Mouse (Mus musculus) MEL (cell line): ENCODE results near the gene Krtap4-7. TPM values are rescaled to one million over a fixed set of nuclear protein-coding genes. Genes with fewer than 3 reads are reported as not detected.
"Not testable (repeated sequence)": the region's sequence is repeated elsewhere in the genome, so short reads cannot be mapped to it uniquely, and the experiment has no call there.

Experiments
- DNase-seq: peaks from one replicate; pipeline ENCODE4 v3.0.0; 2011; ENCODE audit warnings: low read depth, low spot score
- H3K27ac ChIP-seq: 2 replicates; pipeline ENCODE4 v1.5.1; 2012; ENCODE audit warnings: low read depth, mild to moderate bottlenecking, control low read depth, low read length, moderate library complexity; ENCODE audit not compliant: control insufficient read depth
- H3K27me3 ChIP-seq, 2 experiments: fragments of 150-350 bp in 1 of 2; sonication (generic) in 1 of 2; 2 replicates each; pipeline ENCODE4 v1.6.1; 2012; ENCODE audit warnings: low read length in 2 of 2, mild to moderate bottlenecking in 2 of 2, improper control_type of control experiment in 1 of 2, moderate library complexity in 1 of 2; ENCODE audit not compliant: insufficient read depth in 2 of 2, control insufficient read depth in 1 of 2
- H3K36me3 ChIP-seq, 2 experiments: 2 replicates each; pipeline ENCODE4 v1.6.1; 2012 to 2014; ENCODE audit warnings: low read length in 2 of 2, improper control_type of control experiment in 1 of 2, inconsistent platforms in 1 of 2, mild to moderate bottlenecking in 1 of 2; ENCODE audit not compliant: insufficient read depth in 2 of 2, control insufficient read depth in 1 of 2
- H3K4me1 ChIP-seq, 2 experiments: fragments of 150-350 bp in 1 of 2; sonication (generic) in 1 of 2; 2 replicates each; pipeline ENCODE4 v1.6.1; 2012; ENCODE audit warnings: low read length in 2 of 2, improper control_type of control experiment in 1 of 2, mild to moderate bottlenecking in 1 of 2; ENCODE audit not compliant: insufficient read depth in 2 of 2, control insufficient read depth in 1 of 2
- H3K4me3 ChIP-seq, 2 experiments: fragments of 150-350 bp in 1 of 2; sonication (generic) in 1 of 2; 2 replicates each; pipeline ENCODE4 v1.5.1; 2012; ENCODE audit warnings: low read depth in 2 of 2, low read length in 2 of 2, mild to moderate bottlenecking in 2 of 2, moderate library complexity in 2 of 2, control low read depth in 1 of 2, improper control_type of control experiment in 1 of 2; ENCODE audit not compliant: control insufficient read depth in 1 of 2, insufficient read depth in 1 of 2
- H3K79me2 ChIP-seq: 2 replicates; pipeline ENCODE4 v1.6.1; 2012; ENCODE audit warnings: mild to moderate bottlenecking, low read length, moderate library complexity; ENCODE audit not compliant: control insufficient read depth, poor library complexity, insufficient read depth
- H3K9ac ChIP-seq: 2 replicates; pipeline ENCODE4 v1.6.1; 2012; ENCODE audit warnings: low read depth, mild to moderate bottlenecking, control low read depth, low read length, moderate library complexity; ENCODE audit not compliant: control insufficient read depth, poor library complexity, severe bottlenecking
- H3K9me3 ChIP-seq: fragments of 150-350 bp; sonication (generic); replicated peaks from 2 replicates; pipeline ENCODE4 v1.6.1; 2012; ENCODE audit warnings: mild to moderate bottlenecking, low read length, improper control_type of control experiment, moderate library complexity; ENCODE audit not compliant: insufficient read depth
- CHD1 ChIP-seq: IDR thresholded peaks from 2 replicates; pipeline ENCODE4 v1.6.1; 2012; ENCODE audit warnings: low read depth, mild to moderate bottlenecking, inconsistent platforms, low read length, improper control_type of control experiment
- ELF1 ChIP-seq: IDR thresholded peaks from 2 replicates; pipeline ENCODE4 v1.6.1; 2014; ENCODE audit warnings: low read depth, mild to moderate bottlenecking, inconsistent platforms, low read length, improper control_type of control experiment, moderate library complexity
- EP300 ChIP-seq, 2 experiments: IDR thresholded peaks; 2 replicates each; pipeline ENCODE4 v1.6.1; 2011; ENCODE audit warnings: improper control_type of control experiment in 2 of 2, low read length in 2 of 2, low read depth in 1 of 2, mild to moderate bottlenecking in 1 of 2
- JUND ChIP-seq: IDR thresholded peaks from 2 replicates; pipeline ENCODE4 v1.6.1; 2011; ENCODE audit warnings: low read depth, mild to moderate bottlenecking, improper control_type of control experiment, low read length
- MAX ChIP-seq: IDR thresholded peaks from 2 replicates; pipeline ENCODE4 v1.6.1; 2011; ENCODE audit warnings: low read length, improper control_type of control experiment
- MEF2A ChIP-seq: IDR thresholded peaks from 2 replicates; pipeline ENCODE4 v1.6.1; 2014; ENCODE audit warnings: low read depth, mild to moderate bottlenecking, inconsistent platforms, low read length, improper control_type of control experiment; ENCODE audit not compliant: poor library complexity, insufficient replicate concordance, severe bottlenecking; ENCODE audit errors: extremely low read depth
- MYB ChIP-seq: IDR thresholded peaks from 2 replicates; pipeline ENCODE4 v1.6.1; 2011; ENCODE audit warnings: mild to moderate bottlenecking, low read depth, low read length, improper control_type of control experiment
- POLR2AphosphoS2 ChIP-seq: IDR thresholded peaks from 2 replicates; pipeline ENCODE4 v1.6.1; 2011; ENCODE audit warnings: low read length, improper control_type of control experiment
- RAD21 ChIP-seq: IDR thresholded peaks from 2 replicates; pipeline ENCODE4 v1.6.1; 2011; ENCODE audit warnings: mild to moderate bottlenecking, low read depth, low read length, improper control_type of control experiment
- RCOR1 ChIP-seq: IDR thresholded peaks from 2 replicates; pipeline ENCODE4 v1.6.1; 2012; ENCODE audit warnings: low read depth, mild to moderate bottlenecking, inconsistent platforms, low read length, improper control_type of control experiment
- SMC3 ChIP-seq: IDR thresholded peaks from 2 replicates; pipeline ENCODE4 v1.6.1; 2011; ENCODE audit warnings: low read depth, low read length, improper control_type of control experiment
- TBP ChIP-seq: IDR thresholded peaks from 2 replicates; pipeline ENCODE4 v1.8.0; 2011; ENCODE audit warnings: low read depth, low read length, improper control_type of control experiment
- TCF12 ChIP-seq: IDR thresholded peaks from 2 replicates; pipeline ENCODE4 v1.6.1; 2014; ENCODE audit warnings: low read depth, mild to moderate bottlenecking, inconsistent platforms, low read length, improper control_type of control experiment, moderate library complexity
- polyA plus RNA-seq, 2 experiments: library from polyadenylated mRNA; stranded (reverse) in 1 of 2; unstranded in 1 of 2; fragments of >175 nt in 1 of 2; fragments of >200 nt in 1 of 2; gene quantifications; 2 replicates each; pipeline versions ENCODE4 v1.2.1 to v1.2.4; 2012; ENCODE audit warnings: low replicate concordance in 2 of 2, low read depth in 1 of 2; ENCODE audit not compliant: insufficient read length in 2 of 2, insufficient read depth in 1 of 2, missing spikeins in 1 of 2
- total RNA-seq: library from RNA; depleted of rRNA; stranded (reverse); fragments of 300-350 nt; gene quantifications from 2 replicates; pipeline ENCODE4 v1.2.3, GENCODE M21; 2012; rRNA removed

Krtap4-7 gene
- total RNA-seq = not detected in 2 replicates
- polyA plus RNA-seq = not detected

DNA sequence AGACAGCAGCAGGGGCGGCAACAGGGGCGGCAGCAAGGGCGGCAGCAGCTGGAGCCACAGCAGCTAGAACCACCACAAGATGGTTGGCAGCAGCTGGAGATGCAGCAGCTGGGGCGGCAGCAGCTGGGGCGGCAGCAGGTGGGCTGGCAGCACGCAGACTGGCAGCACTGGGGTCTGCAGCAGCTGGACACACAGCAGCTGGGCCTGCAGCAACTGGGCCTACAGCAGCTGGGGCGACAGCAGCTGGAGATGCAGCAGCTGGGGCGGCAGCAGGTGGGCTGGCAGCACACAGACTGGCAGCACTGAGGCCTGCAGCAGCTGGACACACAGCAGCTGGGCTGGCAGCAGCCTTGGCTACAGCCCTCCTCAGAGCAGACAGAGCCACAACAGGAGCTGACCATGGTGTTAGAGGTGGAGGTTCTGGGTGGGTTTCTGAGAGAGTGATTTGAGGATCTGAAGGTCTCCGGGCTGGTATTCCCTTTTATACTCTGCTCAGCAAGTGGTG lies at the start of gene Krtap4-7:
Gene Krtap4-7, minus strand, starts transcription at position 455 of the 505 bp plus-strand sequence.
- not testable (repeated sequence) for H3K36me3 ChIP-seq, H3K27ac ChIP-seq, H3K9me3 ChIP-seq, H3K9ac ChIP-seq, H3K4me3 ChIP-seq, H3K79me2 ChIP-seq, H3K4me1 ChIP-seq, H3K27me3 ChIP-seq, DNase-seq

DNA sequence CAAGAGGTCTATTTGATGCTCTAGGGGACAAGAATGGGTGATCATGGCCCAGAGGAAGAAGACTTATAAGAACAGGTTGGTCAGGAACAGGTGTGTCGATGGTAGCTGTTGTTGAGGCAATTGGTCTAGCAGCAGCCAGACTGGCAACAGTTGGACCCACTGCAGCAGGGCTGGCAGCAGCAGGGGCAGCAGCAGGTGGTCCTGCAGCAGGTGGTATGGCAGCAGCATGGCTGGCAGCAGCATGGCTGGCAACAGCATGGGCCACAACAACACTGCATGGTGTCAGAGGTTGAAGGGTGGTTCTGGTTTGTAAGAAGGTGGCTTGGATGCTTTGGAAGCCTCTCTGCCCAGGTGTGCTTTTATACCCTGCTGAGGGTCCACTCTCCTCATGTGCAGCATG lies 46.6 kb upstream of the Krtap4-7 start, which contains the start of gene Gm14190:
Gene Gm14190, minus strand, starts transcription at position 278 of the 400 bp plus-strand sequence.
- H3K4me1 ChIP-seq = no peaks in the 10 kb centered on the region
- no peaks in the 10 kb centered on the region for H3K79me2 ChIP-seq
- DNase-seq = no peak
- no peak within 1 kb of the TSS for H3K27ac ChIP-seq
- TF ChIP-seq ELF1 (no peak), RCOR1 (no peak), TBP (no peak), MEF2A (no peak), CHD1 (no peak), JUND (no peak), MAX (no peak), POLR2AphosphoS2 (no peak), SMC3 (no peak), RAD21 (no peak), EP300 (IDR thresholded peaks at IDR 0.05; ENCODE audit: low read depth in 1 of 2, low read length in 2 of 2) (no peak), TCF12 (no peak), MYB (no peak)
- TF ChIP-seq, all 39 proteins: peak for 0
- no peaks in the 10 kb centered on the region for H3K36me3 ChIP-seq
- no peak within 1 kb of the TSS for H3K4me3 ChIP-seq
- no peaks in the 10 kb centered on the region for H3K9me3 ChIP-seq
- no peak within 1 kb of the TSS for H3K9ac ChIP-seq
- H3K27me3 ChIP-seq = no peaks in the 10 kb centered on the region

DNA sequence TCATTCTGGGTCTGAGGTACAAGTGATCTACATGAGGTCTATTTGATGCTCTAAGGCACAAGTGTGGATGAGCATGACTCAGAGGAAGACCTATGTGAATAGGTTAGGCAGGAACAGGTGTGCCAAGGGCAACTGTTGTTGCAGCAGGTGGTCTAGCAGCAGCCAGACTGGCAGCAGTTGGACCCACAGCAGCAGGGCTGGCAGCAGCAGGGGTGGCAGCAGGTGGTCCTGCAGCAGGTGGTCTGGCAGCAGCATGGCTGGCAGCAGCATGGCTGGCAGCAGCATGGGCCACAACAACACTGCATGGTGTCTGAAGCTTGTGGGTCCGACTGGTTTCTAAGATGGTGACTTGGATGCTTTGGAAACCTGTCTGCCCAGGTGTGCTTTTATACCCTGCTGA lies 41.3 kb upstream of the Krtap4-7 start:
- DNase-seq, H3K79me2 ChIP-seq, H3K9me3 ChIP-seq, H3K27me3 ChIP-seq, H3K4me3 ChIP-seq, H3K27ac ChIP-seq, H3K4me1 ChIP-seq, H3K9ac ChIP-seq, H3K36me3 ChIP-seq: not testable (repeated sequence)
